Mouse (Mus musculus): ENCODE measurements around the gene Fam234b. TPM values are rescaled to one million over a fixed set of nuclear protein-coding genes. Genes with fewer than 3 reads are reported as not detected.

The Fam234b gene
- polyA plus RNA-seq, 1 experiment: 6.3 TPM

DNA sequence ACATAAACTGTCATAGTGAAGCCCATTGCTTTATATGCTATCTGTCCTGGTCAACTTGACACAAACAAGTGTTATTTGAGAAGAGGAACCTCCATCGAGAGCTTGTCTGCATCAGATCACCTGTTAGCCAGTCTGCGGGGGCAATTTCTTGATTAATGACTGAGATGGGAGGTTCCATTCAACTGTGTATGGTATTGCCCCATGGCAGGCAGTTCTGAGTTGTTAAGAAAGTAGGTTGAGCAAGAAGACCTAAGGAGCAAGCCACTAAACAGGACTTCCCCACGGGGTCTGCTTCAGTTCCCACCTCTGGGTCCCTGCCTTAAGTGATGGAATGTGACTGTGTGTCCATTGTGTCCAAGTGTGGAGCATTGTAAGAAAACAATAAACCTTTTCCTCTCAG is 28.5 kb upstream of the Fam234b start:
- no peaks in the 10 kb centered on the region for H3K27me3 ChIP-seq (ENCODE audit: control insufficient read depth, insufficient read depth, low read length, poor library complexity, severe bottlenecking)
- H3K9ac ChIP-seq (ENCODE audit: low read depth, poor library complexity, severe bottlenecking): no peak overlapping the region
- no peak for TF ChIP-seq EP300 (IDR thresholded peaks at IDR 0.05; ENCODE audit: insufficient read depth, low read depth, low read length)
- no peak for TF ChIP-seq POLR2A (IDR thresholded peaks at IDR 0.05; ENCODE audit: insufficient read depth, low read length)
- no peak for TF ChIP-seq CTCF (IDR thresholded peaks at IDR 0.05; ENCODE audit: low read depth, low read length)
- H3K4me3 ChIP-seq (ENCODE audit: low read depth, low read length): no peak overlapping the region
- no peaks in the 10 kb centered on the region for H3K36me3 ChIP-seq (ENCODE audit: control insufficient read depth, insufficient read depth, low read length, poor library complexity, severe bottlenecking)
- no peaks in the 10 kb centered on the region; the same call in 1 of the 2 replicates for H3K9me3 ChIP-seq (replicated peaks; ENCODE audit: control insufficient read depth, insufficient read depth, low read length, poor library complexity, severe bottlenecking)
- H3K27ac ChIP-seq (ENCODE audit: insufficient read depth, low read length): no peak overlapping the region
- no peaks in the 10 kb centered on the region for H3K4me1 ChIP-seq (ENCODE audit: control insufficient read depth, insufficient read depth, low read length)

DNA sequence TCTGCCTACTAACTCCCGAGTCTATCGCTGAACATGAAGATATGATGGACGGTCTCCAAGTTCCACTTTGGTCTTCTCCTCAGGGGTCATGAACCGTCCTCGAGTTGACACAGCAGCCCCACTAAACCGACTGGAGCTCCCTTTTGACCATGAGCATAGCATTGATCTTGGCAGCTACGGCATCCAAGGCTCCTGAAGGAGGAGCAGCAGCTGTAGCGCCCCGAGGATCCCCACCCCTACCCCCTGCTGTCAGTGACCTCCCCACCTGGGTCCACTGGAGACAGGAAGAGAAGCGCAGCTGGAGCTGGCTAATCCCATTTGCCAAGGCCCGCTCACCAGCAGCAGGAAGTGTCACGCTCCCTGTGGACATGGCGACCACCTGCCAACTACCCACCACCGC is 26.0 kb upstream of the Fam234b start:
- TF ChIP-seq CTCF (IDR thresholded peaks at IDR 0.05; ENCODE audit: low read depth, low read length): no peak
- TF ChIP-seq EP300 (IDR thresholded peaks at IDR 0.05; ENCODE audit: insufficient read depth, low read depth, low read length): no peak
- no peak for TF ChIP-seq POLR2A (IDR thresholded peaks at IDR 0.05; ENCODE audit: insufficient read depth, low read length)
- Histone ChIP-seq H3K27ac (ENCODE audit: insufficient read depth, low read length) (no peak overlapping the region), H3K27me3 (ENCODE audit: control insufficient read depth, insufficient read depth, low read length, poor library complexity, severe bottlenecking) (no peaks in the 10 kb centered on the region), H3K9ac (ENCODE audit: low read depth, poor library complexity, severe bottlenecking) (no peak overlapping the region), H3K9me3 (replicated peaks; ENCODE audit: control insufficient read depth, insufficient read depth, low read length, poor library complexity, severe bottlenecking) (no peaks in the 10 kb centered on the region; the same call in 1 of the 2 replicates), H3K4me1 (ENCODE audit: control insufficient read depth, insufficient read depth, low read length) (no peaks in the 10 kb centered on the region), H3K36me3 (ENCODE audit: control insufficient read depth, insufficient read depth, low read length, poor library complexity, severe bottlenecking) (no peaks in the 10 kb centered on the region), H3K4me3 (ENCODE audit: low read depth, low read length) (no peak overlapping the region)

GRCm38 (mm10) chr6:135175014-135175413 is 22.8 kb upstream of the Fam234b start:
- H3K27me3 ChIP-seq (ENCODE audit: control insufficient read depth, insufficient read depth, low read length, poor library complexity, severe bottlenecking): no peaks in the 10 kb centered on the region
- TF ChIP-seq CTCF (IDR thresholded peaks at IDR 0.05; ENCODE audit: low read depth, low read length) (no peak), EP300 (IDR thresholded peaks at IDR 0.05; ENCODE audit: insufficient read depth, low read depth, low read length) (no peak), POLR2A (IDR thresholded peaks at IDR 0.05; ENCODE audit: insufficient read depth, low read length) (no peak)
- H3K36me3 ChIP-seq (ENCODE audit: control insufficient read depth, insufficient read depth, low read length, poor library complexity, severe bottlenecking): no peaks in the 10 kb centered on the region
- no peak overlapping the region for H3K27ac ChIP-seq (ENCODE audit: insufficient read depth, low read length)
- no peak overlapping the region for H3K4me3 ChIP-seq (ENCODE audit: low read depth, low read length)
- no peaks in the 10 kb centered on the region for H3K4me1 ChIP-seq (ENCODE audit: control insufficient read depth, insufficient read depth, low read length)
- H3K9ac ChIP-seq (ENCODE audit: low read depth, poor library complexity, severe bottlenecking): no peak overlapping the region
- H3K9me3 ChIP-seq (replicated peaks; ENCODE audit: control insufficient read depth, insufficient read depth, low read length, poor library complexity, severe bottlenecking): no peaks in the 10 kb centered on the region; the same call in 1 of the 2 replicates

GRCm38 (mm10) chr6:135177271-135177670 is 20.5 kb upstream of the Fam234b start:
- no peak overlapping the region for H3K9ac ChIP-seq (ENCODE audit: low read depth, poor library complexity, severe bottlenecking)
- H3K36me3 ChIP-seq (ENCODE audit: control insufficient read depth, insufficient read depth, low read length, poor library complexity, severe bottlenecking): no peaks in the 10 kb centered on the region
- no peaks in the 10 kb centered on the region for H3K4me1 ChIP-seq (ENCODE audit: control insufficient read depth, insufficient read depth, low read length)
- H3K4me3 ChIP-seq (ENCODE audit: low read depth, low read length): no peak overlapping the region
- no peaks in the 10 kb centered on the region; the same call in 1 of the 2 replicates for H3K9me3 ChIP-seq (replicated peaks; ENCODE audit: control insufficient read depth, insufficient read depth, low read length, poor library complexity, severe bottlenecking)
- H3K27ac ChIP-seq (ENCODE audit: insufficient read depth, low read length): no peak overlapping the region
- no peaks in the 10 kb centered on the region for H3K27me3 ChIP-seq (ENCODE audit: control insufficient read depth, insufficient read depth, low read length, poor library complexity, severe bottlenecking)
- TF ChIP-seq EP300 (IDR thresholded peaks at IDR 0.05; ENCODE audit: insufficient read depth, low read depth, low read length): no peak
- no peak for TF ChIP-seq POLR2A (IDR thresholded peaks at IDR 0.05; ENCODE audit: insufficient read depth, low read length)
- no peak for TF ChIP-seq CTCF (IDR thresholded peaks at IDR 0.05; ENCODE audit: low read depth, low read length)

DNA sequence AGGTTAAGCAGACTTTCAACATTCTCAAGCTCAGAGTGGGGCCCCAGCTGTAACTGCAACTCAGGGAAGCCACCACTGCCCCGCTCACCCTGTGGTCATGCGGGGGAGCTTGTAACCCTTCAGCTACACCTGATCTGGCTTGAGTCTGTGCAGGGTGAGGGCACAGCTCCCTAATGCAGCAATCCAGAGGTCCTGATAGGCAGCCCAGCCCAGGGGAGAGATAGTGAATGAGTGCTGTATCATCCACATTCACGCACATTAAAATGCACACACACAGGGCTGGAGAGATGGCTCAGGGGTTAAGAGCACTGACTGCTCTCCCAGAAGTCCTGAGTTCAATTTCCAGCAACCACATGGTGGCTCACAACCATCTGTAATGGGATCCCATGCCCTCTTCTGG is 19.2 kb upstream of the Fam234b start:
- TF ChIP-seq POLR2A (IDR thresholded peaks at IDR 0.05; ENCODE audit: insufficient read depth, low read length) (no peak), EP300 (IDR thresholded peaks at IDR 0.05; ENCODE audit: insufficient read depth, low read depth, low read length) (no peak), CTCF (IDR thresholded peaks at IDR 0.05; ENCODE audit: low read depth, low read length) (no peak)
- Histone ChIP-seq H3K27ac (ENCODE audit: insufficient read depth, low read length) (no peak overlapping the region), H3K27me3 (ENCODE audit: control insufficient read depth, insufficient read depth, low read length, poor library complexity, severe bottlenecking) (no peaks in the 10 kb centered on the region), H3K4me1 (ENCODE audit: control insufficient read depth, insufficient read depth, low read length) (no peaks in the 10 kb centered on the region), H3K4me3 (ENCODE audit: low read depth, low read length) (no peak overlapping the region), H3K9ac (ENCODE audit: low read depth, poor library complexity, severe bottlenecking) (no peak overlapping the region), H3K36me3 (ENCODE audit: control insufficient read depth, insufficient read depth, low read length, poor library complexity, severe bottlenecking) (no peaks in the 10 kb centered on the region), H3K9me3 (replicated peaks; ENCODE audit: control insufficient read depth, insufficient read depth, low read length, poor library complexity, severe bottlenecking) (no peaks in the 10 kb centered on the region)

- TF ChIP-seq EP300 (IDR thresholded peaks at IDR 0.05; ENCODE audit: insufficient read depth, low read depth, low read length): no peak
- peak; percentile 56 for TF ChIP-seq CTCF (IDR thresholded peaks at IDR 0.05; ENCODE audit: low read depth, low read length)
- no peak for TF ChIP-seq POLR2A (IDR thresholded peaks at IDR 0.05; ENCODE audit: insufficient read depth, low read length)
These were observed 14.9 kb upstream of the Fam234b start for GRCm38 (mm10) chr6:135182925-135183324.

More at GRCm38 (mm10) chr6:135182925-135183324, 14.9 kb upstream of the Fam234b start:
- Histone ChIP-seq H3K4me1 (ENCODE audit: control insufficient read depth, insufficient read depth, low read length) (no peaks in the 10 kb centered on the region), H3K9me3 (replicated peaks; ENCODE audit: control insufficient read depth, insufficient read depth, low read length, poor library complexity, severe bottlenecking) (no peaks in the 10 kb centered on the region), H3K27me3 (ENCODE audit: control insufficient read depth, insufficient read depth, low read length, poor library complexity, severe bottlenecking) (no peaks in the 10 kb centered on the region), H3K4me3 (ENCODE audit: low read depth, low read length) (no peak overlapping the region), H3K27ac (ENCODE audit: insufficient read depth, low read length) (no peak overlapping the region), H3K36me3 (ENCODE audit: control insufficient read depth, insufficient read depth, low read length, poor library complexity, severe bottlenecking) (no peaks in the 10 kb centered on the region), H3K9ac (ENCODE audit: low read depth, poor library complexity, severe bottlenecking) (no peak overlapping the region)
